Mouse (Mus musculus) layer of hippocampus, adult 2 months (tissue): ENCODE results near the gene Gm11939. TPM values are rescaled to one million over a fixed set of nuclear protein-coding genes. Genes with fewer than 3 reads are reported as not detected.

Experiments used
- DNase-seq, 2 experiments: peaks; one replicate each; pipeline ENCODE4 v3.0.0; 2022; ENCODE audit warnings: low spot score in 2 of 2
- H3K27ac ChIP-seq: fragments of 200-600 bp; 2 replicates; pipeline ENCODE4 v1.8.1; 2022
- H3K4me3 ChIP-seq: fragments of 200-600 bp; 2 replicates; pipeline ENCODE4 v1.8.1; 2022; ENCODE audit warnings: mild to moderate bottlenecking
- CTCF ChIP-seq: fragments of 200-600 bp; conservative IDR thresholded peaks from 2 replicates; pipeline ENCODE4 v1.8.1; 2022; ENCODE audit warnings: antibody characterized with exemption, mild to moderate bottlenecking, moderate library complexity
- total RNA-seq, 2 experiments: library from RNA; stranded (reverse); gene quantifications; 2 replicates each; pipeline ENCODE4 v1.2.3; 2021

Gene Gm11939
- total RNA-seq, 2 experiments from 2014 or later: not detected

GRCm38 (mm10) chr11:99557976-99558745 lies 1.1 kb downstream of the Gm11939 start:
- no peak for DNase-seq
- 0 out of 2 replicates have a peak, but pooled peaks have one; percentile 5 for TF ChIP-seq CTCF
- Histone ChIP-seq H3K27ac (no peak overlapping the region), H3K4me3 (no peak overlapping the region)

- TF ChIP-seq CTCF: no peak
- no peak for DNase-seq
- Histone ChIP-seq H3K4me3 (no peak within 1 kb of the TSS), H3K27ac (no peak within 1 kb of the TSS)
Measured at GRCm38 (mm10) chr11:99556753-99557152, 2.5 kb downstream of the Gm11939 start, which contains the start of gene Krtap3-2. Gene Krtap3-2 (minus strand): TSS chr11:99556853.

GRCm38 (mm10) chr11:99556195-99556594 lies 3.1 kb downstream of the Gm11939 start:
- no peak for DNase-seq
- no peak overlapping the region for H3K27ac ChIP-seq
- no peak overlapping the region for H3K4me3 ChIP-seq
- no peak for TF ChIP-seq CTCF

- H3K27ac ChIP-seq: no peak within 1 kb of the TSS
- no peak for DNase-seq
Measured at GRCm38 (mm10) chr11:99550765-99551164, 8.5 kb downstream of the Gm11939 start, which contains the start of gene Krtap3-3. Gene Krtap3-3 (minus strand): TSS chr11:99550865.

DNA sequence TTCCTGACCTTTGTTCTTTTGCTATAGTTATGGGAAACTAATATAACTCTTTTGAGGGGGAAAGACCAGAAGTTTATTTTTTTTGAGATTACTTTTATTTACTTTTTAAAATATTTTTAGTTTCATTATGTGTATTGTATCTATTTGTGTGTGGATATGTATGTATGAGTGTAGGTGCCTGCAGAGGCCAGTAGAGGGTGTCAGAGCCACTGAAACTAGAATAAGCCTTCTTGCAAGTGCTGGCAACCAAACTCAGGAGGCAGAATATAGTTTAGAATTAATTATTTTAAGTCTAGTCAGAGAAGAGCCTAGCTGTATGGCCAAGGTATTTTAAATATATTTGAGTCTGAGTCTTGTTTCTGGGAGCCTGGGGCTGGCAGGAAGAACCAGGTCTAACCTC lies 11.4 kb downstream of the Gm11939 start:
- Histone ChIP-seq H3K27ac (no peak overlapping the region), H3K4me3 (no peak overlapping the region)
- no peak for DNase-seq
- TF ChIP-seq CTCF: peak; percentile 31

More at GRCm38 (mm10) chr11:99550765-99551164, 8.5 kb downstream of the Gm11939 start, which contains the start of gene Krtap3-3:
- no peak for TF ChIP-seq CTCF
- no peak within 1 kb of the TSS for H3K4me3 ChIP-seq

GRCm38 (mm10) chr11:99539721-99540120 lies 19.5 kb downstream of the Gm11939 start:
- no peak for TF ChIP-seq CTCF
- peak; percentile 26 for DNase-seq
- Histone ChIP-seq H3K27ac (no peak overlapping the region), H3K4me3 (no peak overlapping the region)

GRCm38 (mm10) chr11:99521288-99521860 lies 37.9 kb downstream of the Gm11939 start, which contains the start of gene Krt39:
Gene Krt39 (minus strand): TSS chr11:99521338.
- Histone ChIP-seq H3K27ac (no peak within 1 kb of the TSS), H3K4me3 (no peak within 1 kb of the TSS)
- no peak for DNase-seq
- no peak for TF ChIP-seq CTCF

DNA sequence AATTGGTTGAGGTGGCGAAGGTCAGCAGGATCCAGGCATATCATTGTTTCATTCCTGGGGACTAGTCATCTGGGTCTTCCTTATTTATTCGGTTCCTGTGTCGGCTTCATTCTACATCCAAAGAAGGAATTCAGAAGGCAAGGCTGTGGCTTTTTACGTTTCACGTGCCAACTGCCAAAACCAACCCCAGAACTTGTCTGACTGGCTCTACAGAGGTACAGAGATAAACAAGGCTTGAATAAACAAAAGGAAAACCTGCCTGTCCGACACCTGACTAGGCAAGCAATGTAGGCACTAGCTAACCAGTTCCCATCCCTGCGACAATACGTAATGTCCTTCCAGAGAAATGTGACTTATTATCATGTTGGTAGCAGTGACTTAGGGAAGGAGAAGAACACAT lies 45.2 kb downstream of the Gm11939 start:
- no peak for DNase-seq
- no peak for TF ChIP-seq CTCF
- Histone ChIP-seq H3K4me3 (no peak overlapping the region), H3K27ac (no peak overlapping the region)

Other genes with a start within 250 kb of the Gm11939 start
- gene Krt25, start 236.5 kb downstream of the Gm11939 start, total RNA-seq: not detected
- not detected for gene Krt26, start 221.5 kb downstream of the Gm11939 start, total RNA-seq
- gene Krt27, start 208.4 kb downstream of the Gm11939 start, total RNA-seq: not detected
- under 1 TPM in 1 of 2 experiments, not detected in 1; 0.23 TPM for gene Krt28, start 184.6 kb downstream of the Gm11939 start, total RNA-seq
- 10 to 100 TPM; 14.8 to 16.4 TPM for gene Krt10, start 170.1 kb downstream of the Gm11939 start, total RNA-seq
- gene Krt12, start 137.2 kb downstream of the Gm11939 start, total RNA-seq: 1 to 10 TPM in 1 of 2 experiments, under 1 TPM in 1; 0.97 to 1.4 TPM
- not detected for gene Krt20, start 121.3 kb downstream of the Gm11939 start, total RNA-seq
- gene Krt23, start 66.3 kb downstream of the Gm11939 start, total RNA-seq: not detected
- gene Krt39, start 38.1 kb downstream of the Gm11939 start, total RNA-seq: not detected
- not detected for gene Krt40, start 16.3 kb downstream of the Gm11939 start, total RNA-seq
- gene Krtap3-3, start 8.6 kb downstream of the Gm11939 start, total RNA-seq: not detected
- not detected for gene Krtap3-2, start 2.6 kb downstream of the Gm11939 start, total RNA-seq
- not detected for gene Krtap3-1, start 7.2 kb upstream of the Gm11939 start, total RNA-seq
- not detected for gene Krtap1-5, start 21.6 kb upstream of the Gm11939 start, total RNA-seq
- not detected for gene Krtap1-4, start 24.2 kb upstream of the Gm11939 start, total RNA-seq
- gene Krtap1-3, start 31.9 kb upstream of the Gm11939 start, total RNA-seq: not detected
- not detected for gene Krtap9-3, start 38.6 kb upstream of the Gm11939 start, total RNA-seq
- gene Gm11938, start 43.8 kb upstream of the Gm11939 start, total RNA-seq: not detected
- gene Gm11937, start 50.7 kb upstream of the Gm11939 start, total RNA-seq: not detected
- gene Krtap2-4, start 55.4 kb upstream of the Gm11939 start, total RNA-seq: not detected
- not detected for gene Gm11562, start 61.0 kb upstream of the Gm11939 start, total RNA-seq
- gene Krtap4-1, start 68.8 kb upstream of the Gm11939 start, total RNA-seq: not detected
- gene Krtap4-2, start 75.6 kb upstream of the Gm11939 start, total RNA-seq: not detected
- gene Krtap4-7, start 84.6 kb upstream of the Gm11939 start, total RNA-seq: not detected
- gene Gm11555, start 90.8 kb upstream of the Gm11939 start, total RNA-seq: not detected
- not detected for gene Gm11563, start 99.5 kb upstream of the Gm11939 start, total RNA-seq
- not detected for gene Krtap4-6, start 106.5 kb upstream of the Gm11939 start, total RNA-seq
- gene Gm14190, start 131.3 kb upstream of the Gm11939 start, total RNA-seq: not detected
- gene Gm14180, start 174.8 kb upstream of the Gm11939 start, total RNA-seq: not detected
- gene Gm11595, start 213.4 kb upstream of the Gm11939 start, total RNA-seq: not detected
- not detected for gene Krtap4-8, start 221.2 kb upstream of the Gm11939 start, total RNA-seq
- not detected for gene Krtap4-9, start 225.7 kb upstream of the Gm11939 start, total RNA-seq
- gene Gm11596, start 234.0 kb upstream of the Gm11939 start, total RNA-seq: not detected
- gene Gm11569, start 239.5 kb upstream of the Gm11939 start, total RNA-seq: not detected
- gene Gm11554, start 245.0 kb upstream of the Gm11939 start, total RNA-seq: not detected